Mouse (Mus musculus) stomach, postnatal 0 days (tissue): ENCODE results near the gene Nrf1.
A peak's percentile ranks its signal among the peaks of the same experiment; 100 is the strongest.

ENCODE experiments used
- CTCF ChIP-seq: IDR thresholded peaks from 2 replicates; pipeline ENCODE4 v1.5.1; 2016; ENCODE audit warnings: antibody characterized with exemption, low read depth, mild to moderate bottlenecking, moderate library complexity
- EP300 ChIP-seq: optimal IDR thresholded peaks from 2 replicates; pipeline ENCODE3; 2016; ENCODE audit warnings: antibody characterized with exemption

DNA sequence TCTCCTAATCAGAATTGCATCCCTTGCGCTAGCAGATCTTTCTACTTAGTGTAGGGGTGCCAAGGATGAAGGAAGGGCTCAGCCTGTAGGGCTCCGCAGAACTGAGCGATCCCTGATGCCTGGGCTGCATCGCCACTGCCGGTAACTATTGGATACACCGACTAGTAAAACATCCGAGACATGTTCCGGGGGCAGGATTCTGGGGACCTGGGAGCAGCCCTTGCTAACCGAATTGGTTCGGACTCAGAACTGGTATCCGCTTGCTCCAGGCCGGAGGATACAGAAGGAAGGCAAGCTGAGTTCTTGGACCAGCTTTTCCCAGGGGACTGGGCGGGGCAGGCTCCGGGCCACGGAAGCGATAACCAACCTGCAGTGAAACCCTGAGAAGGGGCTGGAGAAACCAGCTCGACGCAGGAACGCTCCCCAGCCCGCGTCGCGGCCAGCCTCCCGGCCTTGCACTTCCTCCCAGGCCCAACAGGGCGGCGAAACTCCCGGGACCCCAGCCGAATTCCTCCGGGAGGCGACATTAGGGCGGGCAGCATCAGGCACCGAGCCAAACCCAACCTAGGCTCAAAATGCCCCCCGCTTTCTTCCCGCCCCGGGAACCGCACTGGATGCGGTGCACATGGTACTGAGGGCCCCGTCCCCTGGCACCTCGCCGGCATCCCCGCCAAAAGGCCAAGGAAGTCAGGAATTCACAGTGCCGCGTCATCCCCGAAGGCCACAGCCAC is 125.2 kb downstream of the Nrf1 start:
- TF ChIP-seq CTCF (peak; percentile 68), EP300 (no peak)
